ENCODE assay signal across 18 mouse cellular contexts in genomic region chr11:52310709-52311108, GRCm38 (mm10). TPM values are rescaled to one million over a fixed set of nuclear protein-coding genes. Genes with fewer than 3 reads are reported as not detected.
DNase-seq lines count a peak whose midpoint lies in the region; ATAC-seq lines count a peak whose summit lies in the region.
"Had no signal": no experiment of that assay in that cellular context is flagged by ENCODE, and none has a peak within 500 bp of the region (broad histone marks: within the 10 kb centered on the region; RNA-seq: fewer than 3 reads in every experiment).

No protein-coding gene starts in this region.

- H3K27ac ChIP-seq in limb, embryonic 10.5 days, result no peak overlapping the region
- no peak overlapping the region for H3K27ac ChIP-seq in midbrain, embryonic 16.5 days (ENCODE audit: low read length)

- H3K27me3 ChIP-seq in limb, embryonic 10.5 days (ENCODE audit: low read depth, poor library complexity, severe bottlenecking), result peaks cover 29% of the 10 kb centered on the region
- H3K27me3 ChIP-seq in midbrain, embryonic 16.5 days (ENCODE audit: control insufficient read depth, insufficient read depth, low read depth, low read length), result no peaks in the 10 kb centered on the region

- no peak for ATAC-seq in midbrain, embryonic 16.5 days
- ATAC-seq: intestine, embryonic 16.5 days; lung, postnatal 0 days had no signal

- WGBS in limb, embryonic 10.5 days, result 35% methylated on average over 14 of the region's 14 CpGs
- WGBS in midbrain, embryonic 16.5 days, result 81% methylated on average over 14 of the region's 14 CpGs

- no peak overlapping the region for H3K4me3 ChIP-seq in limb, embryonic 10.5 days
- H3K4me3 ChIP-seq in midbrain, embryonic 16.5 days (ENCODE audit: low read depth, low read length), result no peak overlapping the region

- no peaks in the 10 kb centered on the region for H3K9me3 ChIP-seq in limb, embryonic 10.5 days (replicated peaks)
- H3K9me3 ChIP-seq in midbrain, embryonic 16.5 days (replicated peaks; ENCODE audit: control insufficient read depth, low read length, poor library complexity, severe bottlenecking), result no peaks in the 10 kb centered on the region

- peaks cover 18% of the 10 kb centered on the region for H3K4me1 ChIP-seq in limb, embryonic 10.5 days
- no peaks in the 10 kb centered on the region for H3K4me1 ChIP-seq in midbrain, embryonic 16.5 days (ENCODE audit: control insufficient read depth, insufficient read depth, low read length)

- no peaks in the 10 kb centered on the region for H3K36me3 ChIP-seq in limb, embryonic 10.5 days
- no peaks in the 10 kb centered on the region for H3K36me3 ChIP-seq in midbrain, embryonic 16.5 days (ENCODE audit: control insufficient read depth, insufficient read depth, low read length)

- peak; percentile 38 for DNase-seq in embryo, embryonic 10 days (ENCODE audit: low spot score)
- no peak for DNase-seq in embryo, embryonic 9.5 days (ENCODE audit: extremely low spot score)
- DNase-seq in embryo, embryonic 10.5 days (ENCODE audit: low spot score), result peak; percentile 29
- DNase-seq in limb, embryonic 10.5 days (ENCODE audit: low spot score), result peak; percentile 50
- DNase-seq in thymus, postnatal 36 days, result peak; percentile 77 to 85
- no peak for DNase-seq in adrenal gland, postnatal 4 days (ENCODE audit: low spot score in 2 of 2)
- DNase-seq in heart, adult 11 months, result no peak
- DNase-seq: adrenal gland, adult 2 months; cerebellum, postnatal 14 days; heart, adult 18-20 months; heart, postnatal 4 days; kidney, postnatal 14 days; spleen, adult 18-20 months had no signal

- no peak overlapping the region for H3K9ac ChIP-seq in midbrain, embryonic 16.5 days (ENCODE audit: low read depth, low read length)

- H3K4me2 ChIP-seq in midbrain, embryonic 16.5 days (ENCODE audit: low read length), result no peak overlapping the region
- H3K4me2 ChIP-seq: liver, embryonic 11.5 days; midbrain, embryonic 11.5 days had no signal

RNA-seq across cellular contexts. Expression of gene Tcf7, which starts 27.9 kb away (rescaled TPM):
- 24.4 and 41.7 TPM in 2 replicates for polyA plus RNA-seq in limb, embryonic 10.5 days (2016; fragmentation: Nextera tagmentation; extraction: Ambion mirVana)
- polyA plus RNA-seq in midbrain, embryonic 16.5 days (2015; fragmentation: Nextera tagmentation; extraction: Ambion mirVana), result 2.3 and 3.2 TPM in 2 replicates
- total RNA-seq in adrenal gland, postnatal 4 days (2021), result 10 to 100 TPM; 66.8 to 71.8 TPM

RNA-seq across cellular contexts. Expression of gene Vdac1, which starts 50.0 kb away (rescaled TPM):
- 203 and 211 TPM in 2 replicates for polyA plus RNA-seq in limb, embryonic 10.5 days (2016; fragmentation: Nextera tagmentation; extraction: Ambion mirVana)
- polyA plus RNA-seq in midbrain, embryonic 16.5 days (2015; fragmentation: Nextera tagmentation; extraction: Ambion mirVana), result 362 and 402 TPM in 2 replicates
- 100 to 1,000 TPM; 323 to 340 TPM for total RNA-seq in adrenal gland, postnatal 4 days (2021)

Comparison
In these comparisons a context has a peak if more than half of its experiments do, and no peak if none do; other contexts are left out.
1. DNase-seq: peak in embryo, embryonic 10 days (single experiment), embryo, embryonic 10.5 days (single experiment), limb, embryonic 10.5 days (single experiment) and thymus, postnatal 36 days (2 of 2); none in embryo, embryonic 9.5 days (single experiment), adrenal gland, postnatal 4 days (0 of 2) and heart, adult 11 months (single experiment).